Mouse (Mus musculus) megakaryocyte, embryonic 14.5 days (primary cell): ENCODE data around the gene Cbfa2t3. TPM values are rescaled to one million over a fixed set of nuclear protein-coding genes. Genes with fewer than 3 reads are reported as not detected.

Experiments used
- H3K27me3 ChIP-seq: replicated peaks from 2 replicates; pipeline ENCODE3; 2012; ENCODE audit warnings: inconsistent platforms
- H3K36me3 ChIP-seq: replicated peaks from 2 replicates; pipeline ENCODE3; 2012; ENCODE audit warnings: low read length, inconsistent platforms, mixed read lengths
- H3K4me1 ChIP-seq: 2 replicates; pipeline ENCODE4 v1.6.1; 2012; ENCODE audit warnings: inconsistent platforms
- H3K4me3 ChIP-seq: replicated peaks from 2 replicates; pipeline ENCODE3; 2012; ENCODE audit warnings: moderate library complexity, mild to moderate bottlenecking, inconsistent platforms
- H3K9me3 ChIP-seq: 2 replicates; pipeline ENCODE4 v1.6.1; 2012; ENCODE audit warnings: inconsistent platforms
- FLI1 ChIP-seq: IDR thresholded peaks from 2 replicates; pipeline ENCODE4 v1.6.1; 2012; ENCODE audit warnings: low read length, inconsistent platforms, mixed read lengths
- GATA1 ChIP-seq: IDR thresholded peaks from 3 replicates; pipeline ENCODE4 v1.6.1; 2012; ENCODE audit warnings: mixed read lengths, low read length, inconsistent platforms, borderline replicate concordance
- polyA plus RNA-seq: library from polyadenylated mRNA; stranded (reverse); fragments of >175 nt; gene quantifications from 2 replicates; pipeline ENCODE4 v1.2.3, GENCODE M21; 2012; ENCODE audit warnings: low replicate concordance; ENCODE audit not compliant: insufficient read depth

Gene Cbfa2t3
- polyA plus RNA-seq, 1 experiment = 54.9 TPM

DNA sequence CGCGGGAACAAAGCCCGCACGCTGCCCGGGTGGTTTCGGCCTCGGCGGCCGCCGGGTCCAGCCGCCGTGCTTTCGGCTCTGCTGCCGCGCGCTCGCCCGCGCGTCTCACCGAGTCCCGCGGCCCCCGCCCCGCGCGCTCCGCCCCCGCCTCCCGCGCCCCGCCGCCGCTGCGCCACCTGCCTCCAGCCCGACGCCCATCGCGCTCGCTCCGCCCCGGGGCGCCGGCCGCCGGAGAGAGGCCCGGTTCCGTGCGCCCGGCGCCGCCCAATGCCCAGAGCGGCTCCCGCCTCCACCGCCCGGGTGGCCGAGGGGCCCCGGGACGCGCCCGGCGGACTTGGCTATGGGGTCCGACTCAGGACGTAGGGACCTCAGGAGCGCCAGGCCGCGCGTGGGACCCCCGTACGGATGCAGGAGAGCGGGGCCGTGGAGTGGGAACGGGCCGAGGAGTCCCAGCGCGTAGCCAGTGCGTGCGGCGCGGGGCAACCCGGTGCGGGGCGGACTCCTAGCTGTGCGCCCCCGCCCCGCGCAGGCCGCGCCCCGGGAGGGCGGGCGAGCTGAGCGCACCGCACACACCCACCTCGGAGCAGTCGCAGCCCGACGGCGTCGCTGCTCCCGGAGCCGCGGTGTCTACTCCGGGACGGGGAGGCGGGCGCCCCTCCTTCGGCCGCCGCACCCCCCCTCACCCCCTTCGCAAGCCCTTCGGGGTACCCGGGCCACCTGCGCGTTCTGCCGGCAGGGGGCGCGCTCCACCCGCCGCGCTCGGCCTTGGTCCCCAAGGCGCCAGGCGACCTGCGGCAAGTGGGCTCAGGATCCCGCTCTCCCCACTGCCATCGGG is 20.6 kb downstream of the Cbfa2t3 start:
- no peak for TF ChIP-seq FLI1
- TF ChIP-seq GATA1 = no peak
- no peaks in the 10 kb centered on the region for H3K27me3 ChIP-seq
- H3K36me3 ChIP-seq = peaks cover 96% of the 10 kb centered on the region

DNA sequence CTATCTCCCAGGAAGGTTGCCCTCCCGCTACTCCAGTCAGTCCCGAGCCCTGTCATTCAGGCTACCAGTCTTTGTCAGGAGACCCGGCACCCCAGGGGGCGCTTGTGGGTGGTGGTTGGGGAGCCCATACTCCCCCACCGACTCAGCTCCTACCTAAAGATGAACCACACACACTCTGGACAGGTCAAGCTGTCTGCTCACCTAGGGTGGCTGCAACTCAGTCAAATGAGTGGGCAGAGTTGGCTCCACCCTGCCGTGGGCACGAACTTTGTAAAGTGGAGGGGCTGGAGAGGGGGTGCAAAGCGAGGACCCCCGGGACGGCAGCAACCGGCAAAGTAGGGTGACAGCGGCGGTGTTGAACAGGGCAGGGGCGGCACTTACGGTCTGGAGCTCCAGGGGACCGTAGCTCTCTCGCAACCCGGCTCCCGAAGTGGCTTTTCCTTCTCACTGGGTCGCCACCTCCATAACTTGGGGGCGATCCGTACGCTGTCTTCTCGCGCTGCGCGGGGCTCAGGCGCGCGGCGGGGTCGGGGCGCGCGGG is 21.4 kb downstream of the Cbfa2t3 start:
- H3K9me3 ChIP-seq = 0 out of 2 replicates have a peak, but pooled peaks cover 2% of the 10 kb centered on the region
- TF ChIP-seq GATA1 = no peak
- TF ChIP-seq FLI1 = no peak
- peak overlapping the region; percentile 90 for H3K4me3 ChIP-seq
- H3K36me3 ChIP-seq = peaks cover 96% of the 10 kb centered on the region
- H3K4me1 ChIP-seq = peaks cover 100% of the 10 kb centered on the region
- H3K27me3 ChIP-seq = no peaks in the 10 kb centered on the region

More for the DNA sequence above, 20.6 kb downstream of the Cbfa2t3 start:
- Histone ChIP-seq H3K4me1 (peaks cover 100% of the 10 kb centered on the region), H3K9me3 (0 out of 2 replicates have a peak, but pooled peaks cover 2% of the 10 kb centered on the region), H3K4me3 (peak overlapping the region; percentile 90)

DNA sequence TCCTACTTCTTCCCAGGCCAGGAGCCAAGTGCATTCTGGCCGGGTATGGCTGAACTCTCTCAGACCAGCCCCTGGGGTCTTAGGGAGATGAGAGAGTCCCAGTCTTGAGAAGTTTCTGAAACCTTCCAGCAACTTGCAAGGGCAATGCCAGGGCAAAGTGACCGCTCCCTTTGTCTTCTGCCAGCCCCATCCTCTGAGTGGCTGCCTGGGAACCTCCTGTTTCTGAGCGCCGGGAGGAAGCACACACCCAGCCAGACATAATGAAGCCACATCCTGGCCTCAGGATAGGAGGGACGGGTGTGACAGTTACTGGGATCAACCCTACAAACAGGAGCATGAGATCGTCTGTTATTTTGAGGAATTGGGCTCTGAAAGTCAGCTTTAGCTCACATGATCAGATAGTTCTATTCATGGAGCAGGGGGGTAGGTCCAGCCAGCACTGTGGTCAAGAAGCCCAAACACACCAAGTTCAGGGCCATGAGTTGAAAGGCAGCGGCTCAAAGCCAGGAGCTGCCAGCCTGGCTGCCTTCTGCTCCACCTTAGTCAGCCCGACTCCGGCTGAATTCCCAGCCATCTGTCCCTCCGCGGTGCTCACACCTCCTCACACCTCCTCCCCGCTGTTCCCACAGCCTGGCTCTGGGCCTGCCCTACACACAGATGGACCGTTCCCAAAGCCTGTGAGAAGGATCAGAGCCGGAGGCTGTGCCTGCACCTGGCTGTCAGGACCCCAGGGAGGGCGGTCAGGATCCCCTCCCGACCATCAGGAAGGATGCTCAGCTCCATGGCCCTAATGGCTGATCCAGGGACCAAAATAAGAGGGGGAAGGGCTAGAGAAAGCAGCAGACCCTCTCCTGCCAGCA is 22.1 kb downstream of the Cbfa2t3 start:
- Histone ChIP-seq H3K27me3 (no peaks in the 10 kb centered on the region), H3K36me3 (peaks cover 96% of the 10 kb centered on the region), H3K4me1 (peaks cover 100% of the 10 kb centered on the region), H3K4me3 (peak overlapping the region; percentile 90), H3K9me3 (0 out of 2 replicates have a peak, but pooled peaks cover 2% of the 10 kb centered on the region)
- no peak for TF ChIP-seq GATA1
- TF ChIP-seq FLI1 = no peak

DNA sequence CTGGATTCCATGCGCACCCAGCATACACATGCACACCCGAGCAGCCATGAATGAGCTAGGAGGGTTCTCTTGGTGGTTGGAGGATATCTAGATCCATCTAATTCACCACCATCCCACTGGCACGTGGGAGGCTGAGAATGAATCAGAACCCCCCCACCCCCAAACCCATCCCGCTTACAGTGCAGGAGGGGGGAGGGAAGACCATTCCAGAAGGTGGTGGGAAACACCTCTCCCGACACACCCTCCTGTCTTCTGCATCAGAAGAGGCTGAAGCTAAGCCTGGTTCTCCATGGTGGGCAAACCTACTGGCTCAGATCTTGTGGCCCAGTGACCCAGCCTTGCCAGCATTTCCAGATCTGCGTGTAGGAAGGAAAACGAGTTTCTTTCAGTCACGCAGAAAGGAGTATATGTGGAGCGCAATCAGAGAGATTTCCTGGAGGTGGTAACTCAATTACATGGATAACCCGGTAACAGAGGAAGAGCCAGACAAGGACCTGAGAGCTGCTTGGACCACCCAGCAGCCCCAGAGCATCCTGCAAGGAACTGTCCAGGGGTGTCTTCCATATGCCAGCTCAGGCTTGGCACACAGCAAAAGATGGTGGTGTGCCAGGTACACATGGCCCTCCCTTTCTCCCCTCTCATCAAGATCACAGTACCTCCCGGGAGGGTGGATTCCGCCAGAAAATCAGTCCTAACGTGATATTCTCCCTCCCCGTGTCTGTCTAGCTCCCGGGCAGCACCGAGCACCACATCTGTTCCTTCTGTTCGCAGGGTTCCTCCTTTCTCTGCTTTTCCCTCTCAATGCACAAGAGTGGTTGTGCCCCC is 23.1 kb downstream of the Cbfa2t3 start:
- H3K27me3 ChIP-seq = no peaks in the 10 kb centered on the region
- peaks cover 98% of the 10 kb centered on the region for H3K36me3 ChIP-seq
- 0 out of 2 replicates have a peak, but pooled peaks cover 2% of the 10 kb centered on the region for H3K9me3 ChIP-seq
- H3K4me3 ChIP-seq = peak overlapping the region; percentile 62
- H3K4me1 ChIP-seq = peaks cover 100% of the 10 kb centered on the region
- TF ChIP-seq GATA1 (no peak), FLI1 (no peak)

DNA sequence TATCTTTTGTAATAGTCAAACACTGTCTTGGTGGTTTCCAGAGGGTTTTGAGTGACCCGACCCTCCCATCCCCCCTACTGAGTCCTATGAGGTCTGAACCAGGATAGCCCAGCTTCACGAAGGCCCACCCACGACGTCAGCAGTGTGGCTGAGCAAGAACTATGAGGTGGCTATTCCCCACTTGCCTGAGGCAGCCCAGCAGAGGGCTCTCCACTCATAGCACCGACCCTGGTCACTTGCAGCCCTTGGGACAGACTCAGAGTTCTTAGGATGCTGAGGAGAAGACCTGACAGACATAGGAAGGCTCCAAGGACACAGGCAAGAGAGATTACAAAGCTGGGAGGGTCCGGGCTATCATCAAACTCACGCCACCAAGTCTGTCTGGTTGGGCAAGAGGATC is 23.9 kb downstream of the Cbfa2t3 start:
- peaks cover 100% of the 10 kb centered on the region for H3K4me1 ChIP-seq
- H3K36me3 ChIP-seq = peaks cover 98% of the 10 kb centered on the region
- 0 out of 2 replicates have a peak, but pooled peaks cover 2% of the 10 kb centered on the region for H3K9me3 ChIP-seq
- H3K4me3 ChIP-seq = peak overlapping the region; percentile 28
- H3K27me3 ChIP-seq = no peaks in the 10 kb centered on the region
- TF ChIP-seq GATA1 = no peak
- TF ChIP-seq FLI1 = no peak

DNA sequence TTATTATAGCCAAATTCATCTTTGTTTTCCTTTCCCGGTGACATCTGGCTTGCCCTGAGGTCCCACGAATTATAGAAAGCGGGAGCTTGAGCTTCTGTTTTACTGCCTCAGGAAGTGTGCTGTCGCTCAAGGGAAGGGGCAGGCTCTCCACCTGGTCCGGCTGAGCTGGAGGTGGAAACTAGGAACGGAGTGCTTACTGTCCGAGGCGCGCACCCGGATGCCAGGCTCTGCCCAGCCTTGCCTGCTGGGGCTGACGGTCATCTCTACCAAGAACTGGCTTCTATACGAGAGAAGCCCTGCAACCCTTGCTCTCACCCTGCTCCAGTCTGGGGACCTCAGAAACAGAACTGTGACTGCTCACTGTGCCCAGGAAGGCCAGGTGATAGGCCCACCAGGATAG is 24.9 kb downstream of the Cbfa2t3 start:
- no peaks in the 10 kb centered on the region for H3K27me3 ChIP-seq
- TF ChIP-seq GATA1 = no peak
- TF ChIP-seq FLI1 = no peak
- peaks cover 98% of the 10 kb centered on the region for H3K36me3 ChIP-seq
- H3K9me3 ChIP-seq = 0 out of 2 replicates have a peak, but pooled peaks cover 2% of the 10 kb centered on the region
- peaks cover 100% of the 10 kb centered on the region for H3K4me1 ChIP-seq
- H3K4me3 ChIP-seq = no peak overlapping the region

DNA sequence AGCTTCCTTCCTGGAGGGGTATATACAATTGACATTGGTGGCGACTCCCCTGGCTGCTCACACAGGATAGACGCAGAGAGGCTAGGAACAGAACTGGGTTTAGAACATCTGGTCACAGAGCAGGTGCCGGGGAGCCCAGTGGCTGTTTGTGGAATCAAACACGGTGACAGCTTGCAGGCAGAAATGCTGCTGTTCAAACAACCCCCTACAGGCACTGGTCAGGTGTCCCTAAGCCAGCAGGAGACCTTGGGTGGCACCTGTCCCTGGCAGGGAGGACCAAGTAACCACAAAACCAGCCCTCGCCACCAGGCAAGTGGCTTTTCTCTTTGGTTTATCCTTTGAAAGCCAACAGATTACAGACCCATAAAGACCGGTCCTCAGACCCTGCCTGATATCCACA is 27.0 kb downstream of the Cbfa2t3 start:
- peak overlapping the region; percentile 47 for H3K4me3 ChIP-seq
- no peaks in the 10 kb centered on the region for H3K9me3 ChIP-seq
- TF ChIP-seq FLI1 = no peak
- TF ChIP-seq GATA1 = no peak
- peaks cover 100% of the 10 kb centered on the region for H3K4me1 ChIP-seq
- no peaks in the 10 kb centered on the region for H3K27me3 ChIP-seq
- H3K36me3 ChIP-seq = peaks cover 99% of the 10 kb centered on the region

DNA sequence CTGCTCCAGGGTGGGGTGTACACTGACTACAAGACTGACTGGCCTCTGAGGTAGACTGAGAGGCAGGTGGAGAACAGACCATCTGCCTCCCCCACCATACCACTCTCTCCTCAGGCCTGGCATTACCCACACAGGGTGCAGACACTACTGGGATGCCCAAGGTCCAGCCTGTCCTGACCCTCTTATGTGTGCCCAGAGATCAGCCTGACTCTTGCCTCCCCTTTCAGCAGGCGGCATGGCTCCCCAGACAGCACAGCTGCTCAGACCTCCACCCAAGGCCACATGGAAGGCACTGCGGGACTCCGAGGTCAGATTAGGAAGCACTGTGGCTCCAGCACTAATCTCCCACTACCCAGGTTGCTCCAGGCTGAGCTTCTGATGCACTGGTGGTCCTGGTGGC is 28.2 kb downstream of the Cbfa2t3 start:
- peaks cover 100% of the 10 kb centered on the region for H3K4me1 ChIP-seq
- peaks cover 97% of the 10 kb centered on the region for H3K36me3 ChIP-seq
- TF ChIP-seq FLI1 (no peak), GATA1 (no peak)
- peak overlapping the region; percentile 56 for H3K4me3 ChIP-seq
- no peaks in the 10 kb centered on the region for H3K27me3 ChIP-seq
- H3K9me3 ChIP-seq = no peaks in the 10 kb centered on the region

DNA sequence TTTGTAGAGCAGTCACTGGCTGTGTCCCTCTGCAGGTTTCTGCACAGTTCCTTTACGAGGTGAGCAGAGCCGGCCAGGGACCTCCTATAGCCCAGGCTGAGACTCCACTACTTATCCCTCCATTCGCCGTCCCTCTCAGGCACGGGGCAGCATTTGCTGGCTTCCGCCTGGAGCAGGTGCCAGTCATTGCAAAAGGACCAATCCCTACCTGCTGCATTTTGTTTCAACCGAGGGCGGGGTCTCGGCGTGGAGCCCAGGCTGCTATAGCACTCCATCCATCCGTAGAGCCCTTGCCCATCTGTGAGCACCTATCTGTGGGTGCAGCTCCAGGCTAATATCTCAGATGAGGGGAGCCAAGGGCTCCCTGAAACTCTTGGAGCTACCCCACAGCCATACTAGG is 28.9 kb downstream of the Cbfa2t3 start:
- Histone ChIP-seq H3K27me3 (no peaks in the 10 kb centered on the region), H3K4me1 (peaks cover 100% of the 10 kb centered on the region), H3K36me3 (peaks cover 97% of the 10 kb centered on the region), H3K4me3 (no peak overlapping the region), H3K9me3 (no peaks in the 10 kb centered on the region)
- no peak for TF ChIP-seq FLI1
- no peak for TF ChIP-seq GATA1
